Mouse (Mus musculus) adrenal gland, postnatal 14 days (tissue): ENCODE measurements around the gene Rab26. TPM values are rescaled to one million over a fixed set of nuclear protein-coding genes. Genes with fewer than 3 reads are reported as not detected.
A peak's percentile ranks its signal among the peaks of the same experiment; 100 is the strongest.

Experiments used
- DNase-seq: peaks from one replicate; pipeline ENCODE4 v3.0.0; 2021; ENCODE audit warnings: mixed read lengths
- total RNA-seq: library from RNA; stranded (reverse); gene quantifications from 2 replicates; pipeline ENCODE4 v1.2.3, GENCODE M21; 2021

The Rab26 gene
- total RNA-seq, 1 experiment from 2014 or later: 1.1 TPM

DNA sequence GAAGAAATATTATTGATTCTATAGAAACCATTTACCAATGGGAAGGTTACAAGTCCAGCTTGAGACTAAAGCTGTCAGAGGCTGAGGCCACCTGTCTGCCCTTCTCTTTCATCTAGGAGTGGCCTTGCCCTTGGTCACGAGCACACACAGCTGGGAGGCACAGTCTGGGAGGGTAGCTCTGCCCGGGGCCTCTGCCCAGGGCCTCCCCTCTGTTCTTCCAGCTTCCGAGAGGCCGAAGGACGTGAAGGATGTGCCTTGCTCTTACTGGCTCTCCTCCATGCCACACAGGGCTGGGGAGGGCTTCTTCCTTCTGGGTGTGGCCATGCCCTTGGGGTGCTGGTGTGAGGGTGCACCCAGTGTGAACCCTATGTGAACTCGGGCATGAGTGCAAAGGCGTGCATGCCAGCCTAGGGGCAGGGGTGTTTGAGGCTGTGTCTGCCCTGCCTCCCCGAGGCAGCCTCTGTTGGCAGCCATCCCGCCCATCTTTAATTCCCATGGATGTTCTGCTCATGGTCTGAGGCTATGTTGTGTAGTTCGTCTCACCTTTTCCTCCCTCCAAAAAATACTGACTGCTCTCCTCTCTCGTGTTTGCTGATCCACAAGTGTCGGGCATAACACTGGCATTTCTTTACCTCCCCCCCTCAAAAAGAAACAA, 26.1 kb downstream of the Rab26 start:
- peak; percentile 70 for DNase-seq

DNA sequence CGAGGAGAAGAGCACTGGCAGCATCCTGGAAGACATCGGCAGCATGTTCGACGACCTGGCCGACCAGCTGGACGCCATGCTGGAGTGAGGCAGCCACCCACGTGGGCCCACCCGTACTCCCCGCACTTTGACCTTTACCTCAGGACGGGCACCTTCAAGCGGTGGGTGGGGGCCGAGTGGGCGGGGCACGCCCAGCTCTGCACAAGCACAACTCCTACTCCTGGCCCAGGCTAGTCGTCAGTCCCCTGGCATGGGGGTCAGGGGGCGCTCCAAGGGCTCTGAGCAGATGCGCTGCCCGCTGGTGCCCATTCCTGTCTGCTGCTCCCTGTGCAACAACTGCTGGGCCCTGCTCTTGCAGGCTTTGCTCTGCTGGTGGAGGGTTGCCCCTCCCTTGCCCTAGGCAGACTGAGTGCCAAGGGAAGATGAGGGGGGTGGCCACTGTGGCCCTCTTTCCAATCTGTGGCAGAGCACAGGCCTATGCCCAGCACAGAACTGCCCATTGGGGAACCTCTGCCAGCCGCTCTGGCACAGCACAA, 26.8 kb downstream of the Rab26 start:
- peak; percentile 46 for DNase-seq

DNA sequence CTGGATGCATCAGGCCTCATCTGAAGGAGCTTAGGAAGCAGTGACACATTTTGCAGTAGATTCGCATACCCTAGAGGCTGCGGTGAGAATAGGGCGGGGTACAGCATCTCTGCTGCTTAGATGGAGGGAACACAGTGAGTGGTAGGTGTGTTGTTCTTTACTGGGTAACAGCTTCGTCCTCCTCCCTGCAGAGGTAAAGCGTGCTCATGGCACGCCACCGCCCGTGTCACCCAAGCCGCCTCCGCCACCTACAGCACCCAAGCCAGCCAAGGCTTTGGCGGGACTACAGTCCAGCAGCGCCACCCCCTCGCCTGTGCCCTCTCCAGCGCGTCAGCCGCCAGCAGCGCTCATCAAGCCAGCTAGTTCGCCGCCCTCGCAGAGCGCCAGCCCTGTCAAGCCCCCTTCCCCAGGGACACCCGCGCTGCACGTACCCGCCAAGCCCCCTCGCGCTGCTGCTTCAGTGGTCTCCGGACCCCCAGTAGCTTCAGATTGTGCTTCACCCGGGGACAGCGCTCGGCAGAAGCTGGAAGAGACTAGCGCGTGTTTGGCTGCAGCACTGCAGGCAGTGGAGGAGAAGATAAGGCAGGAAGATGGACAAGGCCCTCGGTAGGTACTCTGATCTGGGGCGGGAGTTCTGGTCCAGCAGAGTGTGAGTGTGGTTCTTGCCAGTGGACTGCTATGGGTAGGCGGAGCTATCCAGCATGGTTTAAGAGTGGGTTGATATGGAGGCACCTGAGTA, 27.5 kb downstream of the Rab26 start:
- peak; percentile 65 for DNase-seq

DNA sequence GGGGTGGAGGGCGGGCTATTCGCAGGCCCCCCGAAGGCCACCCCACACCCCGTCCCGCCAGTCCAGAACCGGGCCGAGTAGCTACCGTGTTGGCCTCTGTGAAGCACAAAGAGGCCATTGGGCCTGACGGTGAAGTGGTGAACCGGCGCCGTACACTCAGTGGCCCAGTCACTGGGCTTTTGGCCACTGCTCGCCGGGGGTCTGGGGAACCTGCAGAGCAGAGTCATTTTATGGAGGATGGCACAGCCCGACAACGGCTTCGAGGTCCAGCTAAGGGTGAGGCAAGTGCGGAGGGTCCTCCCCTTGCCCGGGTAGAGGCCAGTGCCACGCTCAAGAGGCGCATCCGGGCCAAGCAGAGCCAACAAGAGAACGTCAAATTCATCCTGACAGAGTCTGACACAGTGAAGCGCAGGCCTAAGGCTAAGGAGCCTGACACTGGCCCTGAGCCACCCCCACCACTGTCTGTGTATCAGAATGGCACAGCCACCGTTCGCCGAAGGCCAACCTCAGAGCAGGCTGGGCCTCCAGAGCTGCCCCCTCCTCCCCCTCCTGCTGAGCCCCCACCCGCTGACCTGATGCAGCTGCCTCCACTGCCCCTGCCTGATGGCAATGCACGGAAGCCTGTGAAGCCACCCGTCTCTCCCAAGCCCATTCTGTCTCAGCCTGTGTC, 28.6 kb downstream of the Rab26 start:
- no peak for DNase-seq

DNA sequence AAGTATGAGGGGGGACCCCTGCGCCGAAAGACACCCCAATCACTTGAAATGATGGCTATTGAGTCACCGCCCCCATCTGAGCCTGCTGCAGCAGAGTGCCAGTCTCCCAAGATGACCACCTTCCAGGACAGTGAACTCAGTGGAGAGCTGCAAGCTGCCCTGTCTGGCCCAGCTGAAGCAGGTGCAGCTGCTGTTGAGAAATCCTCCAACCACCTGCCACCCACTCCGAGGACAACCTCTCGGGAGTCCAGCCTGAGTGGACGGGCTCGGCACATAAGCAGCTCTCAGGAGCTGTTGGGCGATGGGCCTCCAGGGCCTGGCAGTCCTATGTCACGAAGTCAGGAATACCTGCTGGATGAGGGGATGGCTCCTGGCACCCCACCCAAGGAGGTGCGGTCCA, 29.9 kb downstream of the Rab26 start:
- DNase-seq: no peak

DNA sequence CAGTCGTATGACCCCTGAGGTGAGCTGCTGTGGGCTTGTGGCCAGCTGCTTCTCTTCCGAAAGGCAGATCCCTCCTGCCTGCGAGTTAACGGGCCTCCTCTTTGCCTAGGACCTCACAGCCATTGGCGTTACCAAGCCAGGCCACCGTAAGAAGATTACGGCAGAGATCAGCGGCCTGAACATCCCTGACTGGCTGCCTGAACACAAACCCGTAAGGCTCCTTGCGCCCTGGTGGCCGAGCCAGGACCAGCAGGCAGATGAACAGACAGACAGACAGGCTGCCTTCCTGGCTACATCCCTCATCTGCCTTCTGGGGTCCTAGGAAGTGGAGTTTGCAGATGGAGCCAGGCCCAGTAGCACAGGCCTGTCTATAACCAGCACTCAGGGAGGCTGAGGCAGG, 31.8 kb downstream of the Rab26 start:
- no peak for DNase-seq

DNA sequence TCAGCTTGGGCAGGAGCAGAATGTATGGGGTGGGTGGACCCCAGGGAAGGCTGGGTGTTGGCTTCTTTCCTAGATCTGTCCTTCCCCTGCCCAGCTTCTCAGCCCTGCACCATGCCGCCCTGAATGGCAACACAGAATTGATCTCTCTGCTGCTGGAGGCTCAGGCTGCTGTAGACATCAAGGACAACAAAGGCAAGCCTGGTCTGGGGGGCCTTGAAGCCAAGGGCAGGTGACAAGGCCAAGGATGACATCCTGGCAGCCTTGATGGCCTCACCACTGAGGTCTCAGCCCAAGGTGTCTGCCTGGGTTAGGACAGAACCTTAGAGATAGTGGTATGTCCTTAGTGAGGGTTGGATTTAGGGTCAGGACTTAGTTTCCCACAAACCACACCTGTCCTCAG, 38.0 kb downstream of the Rab26 start:
- peak; percentile 48 for DNase-seq

DNA sequence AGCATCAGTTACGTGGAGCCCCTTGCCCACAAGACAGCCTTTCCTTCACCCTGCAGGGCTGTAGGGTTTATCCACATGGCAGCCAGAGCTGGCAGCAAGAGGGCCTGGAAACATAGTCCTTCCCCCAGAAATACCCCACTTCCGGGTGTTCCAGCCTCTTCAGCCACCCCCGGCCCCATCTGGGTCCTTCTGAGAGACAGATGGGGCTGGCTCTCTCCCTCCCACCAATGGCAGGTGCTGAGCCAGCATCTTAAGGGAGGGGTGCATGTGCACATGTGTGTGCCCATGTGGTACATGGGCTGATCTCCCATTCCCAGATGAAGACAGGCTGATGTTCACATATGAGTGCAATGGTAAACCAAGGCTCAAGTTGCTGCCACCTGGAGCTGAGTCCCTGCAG, 38.6 kb downstream of the Rab26 start:
- DNase-seq: no peak

DNA sequence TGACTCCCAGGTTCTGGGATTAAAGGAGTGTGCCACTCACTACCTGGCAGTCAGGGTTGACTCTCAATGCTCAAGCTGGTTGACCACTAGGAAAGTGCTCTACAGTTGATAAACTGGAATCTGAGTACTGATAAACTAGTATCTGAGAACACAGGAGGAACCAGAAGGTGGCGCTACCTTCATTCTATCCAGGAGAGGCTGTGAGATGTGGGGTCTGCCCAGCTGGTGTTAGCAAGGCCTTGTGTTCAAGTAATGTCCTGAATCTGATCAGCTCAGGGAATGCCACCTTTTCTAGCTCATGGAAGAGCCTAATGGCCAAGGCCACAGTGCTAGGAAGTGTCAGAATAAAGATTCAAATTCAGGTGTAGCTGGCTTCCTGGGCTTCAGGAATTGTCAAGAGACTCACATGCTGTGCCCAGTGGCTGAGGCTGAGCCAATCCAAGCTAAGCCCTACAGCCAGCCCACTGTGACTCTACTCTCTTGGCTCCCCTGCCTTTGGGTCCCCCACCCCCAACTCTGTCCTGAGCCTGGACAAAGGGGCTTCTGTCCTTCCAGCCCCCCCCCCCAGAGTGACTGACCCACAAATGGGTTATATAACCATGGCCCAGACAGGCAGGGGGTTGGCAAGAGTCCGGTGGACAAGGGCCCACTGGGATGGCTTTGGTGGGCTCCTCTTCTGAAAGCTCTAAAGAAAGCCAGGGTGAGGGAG, 39.2 kb downstream of the Rab26 start:
- peak; percentile 78 for DNase-seq

DNA sequence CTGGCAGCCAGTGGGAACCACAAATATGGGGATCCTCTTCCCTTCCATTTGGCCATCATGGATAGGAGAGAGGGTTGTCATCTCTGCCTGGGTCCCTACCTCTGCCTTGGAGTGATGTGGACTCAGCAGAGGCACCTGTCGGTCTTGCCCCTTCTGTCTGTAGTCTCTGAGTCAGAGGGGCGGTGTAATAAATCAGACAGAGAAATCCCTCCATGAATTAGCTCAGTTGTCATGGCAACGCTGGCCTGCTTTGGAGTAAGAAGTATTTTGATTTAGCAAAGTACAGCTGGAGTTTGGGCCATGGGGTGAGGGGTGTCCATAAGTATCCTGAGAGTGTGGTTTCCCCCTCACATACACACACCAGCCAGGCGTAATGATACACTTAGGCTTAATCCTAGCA, 43.6 kb downstream of the Rab26 start:
- peak; percentile 50 for DNase-seq

DNA sequence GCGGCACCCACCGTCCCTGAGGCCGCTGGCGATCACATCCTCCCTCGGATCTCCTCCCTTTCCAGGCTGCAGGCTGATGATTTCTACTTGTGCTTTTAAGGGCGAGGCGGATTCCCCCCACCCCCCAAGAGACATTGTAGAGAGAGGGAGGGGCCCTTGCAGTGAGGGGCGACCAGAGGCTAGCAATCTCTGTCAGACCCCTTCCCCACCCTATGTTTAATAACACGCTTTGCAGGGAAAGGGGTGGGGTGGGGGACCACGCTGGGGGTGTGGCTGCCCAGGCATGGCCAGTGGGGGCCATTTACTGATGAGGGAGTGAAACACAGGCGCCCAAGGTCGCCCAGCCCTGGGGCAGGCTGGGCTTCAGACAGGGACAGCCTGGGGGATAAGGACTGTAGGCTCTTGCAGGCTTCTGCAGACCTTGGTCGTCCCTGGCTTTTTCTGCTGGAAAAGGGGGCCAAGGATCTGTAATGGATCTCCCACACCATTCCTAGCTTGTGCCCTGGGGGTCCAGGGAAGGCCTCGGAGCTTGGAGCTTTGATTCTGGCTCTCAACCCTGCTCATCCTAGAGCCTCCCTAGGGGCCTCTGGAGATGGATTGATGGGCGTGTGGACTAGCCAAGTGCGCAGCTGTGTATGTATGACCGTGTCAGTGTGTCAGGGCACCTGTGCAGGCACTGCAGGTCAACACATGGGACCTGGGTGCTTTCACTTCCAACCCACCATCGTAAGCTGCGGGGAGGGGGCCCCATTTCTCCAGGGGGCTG, 44.6 kb downstream of the Rab26 start:
- peak; percentile 63 for DNase-seq

DNA sequence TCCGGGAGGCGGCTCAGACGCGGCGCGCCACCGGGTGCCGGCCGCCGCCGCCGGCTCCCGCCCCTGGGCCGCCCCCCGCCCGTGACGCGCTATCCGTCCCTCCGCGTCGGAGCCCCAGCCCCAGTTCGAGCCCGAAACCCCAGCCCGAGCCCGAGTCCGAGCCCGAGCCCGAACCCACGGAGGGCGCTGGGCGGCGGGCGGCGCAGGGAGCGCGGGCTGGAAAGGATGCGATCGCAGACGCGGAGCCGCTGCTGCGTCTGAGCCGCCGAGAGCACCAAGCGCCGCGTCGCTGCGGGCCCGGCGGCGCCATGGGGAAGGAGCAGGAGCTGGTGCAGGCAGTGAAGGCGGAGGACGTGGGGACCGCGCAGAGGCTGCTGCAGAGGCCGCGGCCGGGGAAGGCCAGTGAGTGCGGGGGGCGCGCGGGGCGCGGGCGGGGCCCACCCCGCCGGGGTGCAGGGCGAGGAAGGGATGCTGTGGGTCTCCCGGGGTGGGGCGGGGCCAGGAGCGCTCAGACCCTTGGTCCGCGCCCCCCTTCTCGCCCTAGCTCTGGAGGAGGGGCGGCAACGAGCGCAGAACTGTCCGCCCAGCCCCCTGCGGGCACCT, 45.2 kb downstream of the Rab26 start:
- peak; percentile 59 for DNase-seq

DNA sequence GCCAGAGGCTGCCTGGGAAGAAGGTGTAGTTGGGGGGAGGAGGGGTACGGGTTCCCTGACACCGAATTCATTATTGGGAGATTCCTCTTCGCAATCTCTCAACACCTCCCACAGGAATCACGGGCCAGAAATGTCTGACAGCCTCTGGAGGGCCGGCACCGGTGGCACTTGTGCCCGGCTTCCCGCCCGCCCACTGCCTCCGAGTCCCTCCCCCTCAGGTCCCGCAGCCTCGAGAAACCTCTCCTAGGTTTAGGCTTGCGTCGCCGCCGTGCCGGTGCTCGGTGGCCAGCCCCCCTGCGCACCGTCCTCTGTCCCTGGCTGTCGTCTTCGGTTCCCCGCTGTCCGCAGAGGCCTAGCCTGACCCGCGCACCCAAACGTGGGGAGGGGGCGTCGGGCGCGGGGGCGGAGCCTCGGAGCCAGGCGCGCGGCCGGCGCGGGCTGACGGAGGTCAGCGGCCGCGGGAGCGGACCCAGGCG, 45.8 kb downstream of the Rab26 start, which contains the start of gene Caskin1:
Gene Caskin1 (plus strand): TSS at position 416 of the 476 bp plus-strand sequence.
- DNase-seq: peak; percentile 71

DNA sequence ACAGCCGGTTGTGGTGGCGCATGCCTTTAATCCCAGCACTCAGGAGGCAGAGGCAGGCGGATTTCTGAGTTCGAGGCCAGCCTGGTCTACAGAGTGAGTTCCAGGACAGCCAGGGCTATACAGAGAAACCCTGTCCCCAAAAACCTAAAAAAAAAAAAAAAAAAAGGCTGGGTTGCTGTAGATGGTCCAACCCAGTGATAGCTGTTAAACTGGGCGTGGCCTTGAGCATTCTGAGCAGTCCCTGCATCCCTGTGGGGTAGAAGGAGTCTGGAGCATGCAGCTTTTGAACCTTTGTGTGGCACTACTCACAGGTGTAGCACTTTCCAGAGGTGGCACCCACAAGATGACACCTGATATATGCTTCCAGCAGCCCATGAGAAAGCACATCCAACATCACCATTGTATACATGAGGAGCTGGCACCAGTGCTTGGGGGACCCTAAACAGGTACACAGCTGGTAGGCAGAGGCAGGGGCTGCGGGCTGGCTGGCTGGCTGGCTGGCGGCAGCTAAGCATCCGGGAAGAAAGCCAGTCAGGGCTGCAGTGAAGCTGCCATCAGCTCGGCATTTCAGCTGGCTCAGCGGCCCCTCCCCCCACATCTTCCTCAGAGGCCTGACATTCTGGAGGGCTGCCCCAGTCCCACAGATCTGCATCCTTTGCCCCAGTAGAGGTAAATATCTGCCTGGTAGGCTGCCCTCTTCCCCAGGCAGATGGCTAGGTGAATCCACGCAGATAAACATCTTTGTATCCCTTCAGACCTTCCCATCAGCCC, 48.7 kb downstream of the Rab26 start:
- no peak for DNase-seq

DNA sequence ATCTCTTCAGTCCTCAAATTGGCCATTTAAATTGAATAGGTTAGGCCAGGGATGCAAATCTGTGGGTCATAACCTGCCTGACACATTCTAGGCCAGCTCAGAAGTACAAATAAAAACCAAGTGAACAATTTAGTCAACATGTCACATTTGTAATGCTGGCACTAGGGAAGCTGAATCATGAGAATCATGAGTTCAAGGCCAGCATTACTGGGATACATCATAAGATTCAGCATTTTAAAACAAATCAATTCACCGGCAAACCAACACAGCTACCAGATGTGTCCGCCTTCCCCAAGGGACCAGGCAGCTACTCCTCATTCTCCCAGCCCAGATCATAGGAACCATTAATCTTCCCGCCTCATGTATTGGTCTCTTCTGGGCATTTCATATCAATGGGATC, 50.5 kb downstream of the Rab26 start:
- no peak for DNase-seq

DNA sequence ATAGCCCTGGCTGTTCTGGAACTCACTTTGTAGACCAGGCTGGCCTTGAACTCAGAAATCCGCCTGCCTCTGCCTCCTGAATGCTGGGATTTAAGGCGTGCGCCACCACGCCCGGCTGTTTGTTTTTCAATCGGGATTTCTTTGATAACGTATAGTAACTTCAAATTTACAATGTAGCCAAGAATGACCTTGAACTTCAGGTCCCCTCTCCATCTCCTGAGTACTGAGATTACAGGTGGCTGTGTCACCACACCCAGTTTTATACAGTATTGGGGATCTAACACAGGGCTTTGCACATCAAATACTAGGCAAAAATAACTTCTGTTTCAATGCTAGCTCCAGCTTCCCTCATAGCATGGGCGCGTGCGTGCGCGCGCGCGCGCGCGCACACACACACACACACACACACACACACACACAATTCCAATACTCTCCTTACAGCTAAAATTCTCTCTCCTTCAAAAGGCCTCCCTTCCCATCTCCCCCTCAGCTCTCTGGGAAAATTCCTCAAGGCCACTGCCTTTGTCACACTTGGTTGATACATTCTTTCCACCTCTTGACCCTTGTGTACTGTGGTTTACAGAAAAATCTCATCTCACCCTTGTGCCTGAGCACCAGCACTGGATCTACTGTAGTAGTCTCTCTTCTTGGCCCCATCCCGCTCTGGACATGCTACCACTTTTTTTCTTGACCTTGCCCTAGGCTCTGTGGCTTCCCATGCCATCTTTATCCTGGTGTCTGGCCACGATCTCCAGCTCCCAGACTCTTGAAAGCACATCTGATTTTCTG, 52.8 kb downstream of the Rab26 start:
- DNase-seq: no peak

DNA sequence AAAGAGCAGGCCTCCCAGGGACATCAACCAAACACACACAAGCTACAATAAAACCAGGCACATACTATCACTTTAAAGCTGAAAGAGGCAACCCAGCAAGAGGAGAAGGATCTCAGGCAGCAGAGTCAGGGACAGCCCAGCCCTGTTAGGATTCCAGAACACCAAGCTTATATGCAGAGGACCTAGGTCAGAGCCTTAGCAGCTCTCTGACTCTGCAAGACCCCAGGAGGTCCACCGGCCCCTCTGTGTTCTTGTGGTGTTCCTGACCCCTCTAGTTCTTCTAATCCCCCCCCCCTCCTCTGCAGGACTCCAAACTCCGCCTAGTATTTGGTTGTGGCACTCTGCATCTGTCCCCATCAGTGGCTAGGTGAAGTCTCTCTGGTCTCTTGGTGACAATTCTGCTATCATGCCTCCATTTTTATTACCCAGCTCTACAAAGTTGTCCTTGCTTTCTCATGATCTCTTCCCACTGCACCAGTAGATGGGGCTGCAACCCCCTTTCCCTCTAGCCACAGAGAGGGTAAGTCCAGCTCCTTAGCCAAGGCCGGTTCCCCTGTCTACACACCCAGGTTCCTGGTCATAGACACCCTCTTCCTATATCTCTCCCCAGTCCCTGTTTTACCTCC, 53.7 kb downstream of the Rab26 start:
- DNase-seq: no peak

DNA sequence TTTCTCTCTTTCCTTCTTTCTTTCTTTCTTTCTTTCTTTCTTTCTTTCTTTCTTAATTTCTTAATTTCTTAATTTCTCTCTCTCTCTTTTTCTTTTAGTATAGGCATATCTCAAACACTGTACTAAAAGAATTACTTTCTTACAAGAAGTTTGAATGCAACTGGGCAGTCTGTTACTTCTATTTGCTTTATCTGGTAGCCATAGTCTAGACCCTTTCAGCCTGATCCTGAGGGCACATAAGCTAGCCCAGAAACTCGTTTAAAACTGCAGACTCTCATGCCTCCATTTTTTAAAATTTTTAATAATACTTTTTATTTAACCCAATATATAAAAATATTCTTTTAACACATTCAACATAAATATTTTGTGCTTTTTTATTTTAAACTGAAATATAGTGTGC, 54.6 kb downstream of the Rab26 start:
- no peak for DNase-seq
